Mouse (Mus musculus) stomach, postnatal 0 days (tissue): Measurements from ENCODE around the gene Dohh. TPM values are rescaled to one million over a fixed set of nuclear protein-coding genes. Genes with fewer than 3 reads are reported as not detected.

ENCODE experiments used
- ATAC-seq: fragments of 200-750 bp; cut with Nextera tagmentation; 2 replicates; pipeline ENCODE4 v1.8.0; 2017; ENCODE audit not compliant: low FRiP score, low TSS enrichment
- DNase-seq: peaks from one replicate; pipeline ENCODE4 v3.0.0-alpha.2; 2016; ENCODE audit warnings: low spot score
- H3K27ac ChIP-seq: fragments of 300-500 bp; sonication (generic); replicated peaks from 2 replicates; pipeline ENCODE4 v1.5.1; 2014; ENCODE audit warnings: mild to moderate bottlenecking, control low read depth
- H3K27me3 ChIP-seq: fragments of 300-500 bp; sonication (generic); 2 replicates; pipeline ENCODE4 v1.6.1; 2014; ENCODE audit warnings: low read length; ENCODE audit not compliant: control insufficient read depth, insufficient read depth
- H3K36me3 ChIP-seq: fragments of 300-500 bp; sonication (generic); 2 replicates; pipeline ENCODE4 v1.6.1; 2014; ENCODE audit warnings: low read length, mixed read lengths; ENCODE audit not compliant: control insufficient read depth, insufficient read depth
- H3K4me1 ChIP-seq: fragments of 300-500 bp; sonication (generic); replicated peaks from 2 replicates; pipeline ENCODE4 v1.6.1; 2014; ENCODE audit warnings: antibody characterized with exemption; ENCODE audit not compliant: control insufficient read depth, insufficient read depth
- H3K4me2 ChIP-seq: fragments of 300-500 bp; sonication (generic); replicated peaks from 2 replicates; pipeline ENCODE4 v1.6.1; 2014; ENCODE audit warnings: low read depth, mild to moderate bottlenecking, control low read depth, moderate library complexity
- H3K4me3 ChIP-seq: fragments of 300-500 bp; sonication (generic); 2 replicates; pipeline ENCODE4 v1.5.1; 2014; ENCODE audit warnings: low read depth, low read length, control low read depth
- H3K9ac ChIP-seq: fragments of 300-500 bp; sonication (generic); 2 replicates; pipeline ENCODE4 v1.6.1; 2014; ENCODE audit warnings: mild to moderate bottlenecking, low read length, control low read depth, mixed read lengths
- H3K9me3 ChIP-seq: fragments of 300-500 bp; sonication (generic); 2 replicates; pipeline ENCODE4 v1.6.1; 2016; ENCODE audit warnings: low read length; ENCODE audit not compliant: control insufficient read depth
- CTCF ChIP-seq: IDR thresholded peaks from 2 replicates; pipeline ENCODE4 v1.5.1; 2016; ENCODE audit warnings: antibody characterized with exemption, low read depth, mild to moderate bottlenecking, moderate library complexity
- EP300 ChIP-seq: optimal IDR thresholded peaks from 2 replicates; pipeline ENCODE3; 2016; ENCODE audit warnings: antibody characterized with exemption
- WGBS: fragments of 180-500 bp; shearing (Covaris S2); extraction: QIAGEN DNeasy Blood & Tissue Kit; methylation state at CpG from one replicate; pipeline ENCODE4 v1.1.7; 2014; 5-methylcytosine and 5-hydroxymethylcytosine counted together
- polyA plus RNA-seq: library from polyadenylated mRNA; unstranded; fragments of >200 nt; fragmentation: Nextera tagmentation; extraction: Ambion mirVana; gene quantifications from 2 replicates; pipeline ENCODE4 v1.2.1, GENCODE M21; 2015

The Dohh gene
- polyA plus RNA-seq, 1 experiment from 2014 or later, result 59.4 TPM

GRCm38 (mm10) chr10:81401205-81401520 is 16.9 kb downstream of the Dohh start:
- no peak overlapping the region for H3K4me2 ChIP-seq
- TF ChIP-seq EP300 (no peak), CTCF (no peak)
- DNase-seq (no peak), ATAC-seq (peak; percentile 18)
- 44% methylated on average over 10 of the region's 10 CpGs for WGBS
- peaks cover 8% of the 10 kb centered on the region for H3K4me1 ChIP-seq
- no peaks in the 10 kb centered on the region for H3K9me3 ChIP-seq
- H3K27ac ChIP-seq, result peak overlapping the region; percentile 83
- no peaks in the 10 kb centered on the region for H3K27me3 ChIP-seq
- H3K9ac ChIP-seq, result no peak overlapping the region
- peaks cover 34% of the 10 kb centered on the region for H3K36me3 ChIP-seq
- H3K4me3 ChIP-seq, result no peak overlapping the region

DNA sequence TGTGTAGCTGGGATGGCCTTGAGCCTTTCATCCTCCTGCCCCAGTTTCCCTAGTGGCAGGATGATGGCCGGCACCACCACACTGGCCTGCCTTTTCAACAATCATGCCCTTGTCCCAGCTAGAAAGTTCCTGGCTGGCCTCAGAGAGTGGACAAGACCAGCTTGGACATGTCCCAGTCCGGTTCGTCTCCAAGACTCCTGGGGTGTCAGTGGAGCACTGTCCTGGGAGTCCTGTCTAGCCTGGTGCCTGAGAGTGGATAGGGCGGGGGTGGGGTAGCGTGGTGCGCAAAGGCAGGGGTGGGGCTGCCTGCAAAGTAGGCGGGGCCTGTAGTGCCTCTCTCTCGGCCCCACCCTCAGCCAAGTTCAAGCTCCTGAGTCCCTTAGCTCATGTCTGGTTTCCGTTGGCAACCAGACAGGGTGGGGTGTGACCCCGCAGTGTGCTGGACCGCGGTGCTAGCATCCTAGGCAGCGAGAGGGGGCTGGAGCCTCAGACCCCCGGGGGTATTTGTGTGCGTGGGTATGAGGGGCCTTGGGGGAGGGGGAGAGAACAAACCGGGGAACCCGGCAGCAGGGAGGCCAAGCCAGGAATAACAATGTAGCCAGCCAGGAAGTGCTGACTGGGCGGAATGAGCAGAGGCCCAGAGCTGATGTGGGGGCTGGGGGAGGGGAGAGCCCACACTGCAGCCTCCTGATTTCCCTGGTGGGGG is 17.4 kb downstream of the Dohh start:
- Histone ChIP-seq H3K36me3 (peaks cover 39% of the 10 kb centered on the region), H3K27ac (peak overlapping the region; percentile 83), H3K4me3 (peak overlapping the region; percentile 2; the same call in 1 of the 2 replicates), H3K9me3 (no peaks in the 10 kb centered on the region), H3K9ac (no peak overlapping the region), H3K4me1 (peaks cover 8% of the 10 kb centered on the region), H3K4me2 (peak overlapping the region; percentile 17; the same call in 1 of the 2 replicates), H3K27me3 (no peaks in the 10 kb centered on the region)
- 10% methylated on average over 18 of the region's 18 CpGs for WGBS
- ATAC-seq (peak; percentile 82), DNase-seq (peak; percentile 84)
- TF ChIP-seq EP300 (no peak), CTCF (no peak; the same call in 1 of the 2 replicates)

GRCm38 (mm10) chr10:81402227-81402765 is 18.1 kb downstream of the Dohh start:
- H3K9me3 ChIP-seq, result no peaks in the 10 kb centered on the region
- H3K4me2 ChIP-seq, result peak overlapping the region; percentile 17; the same call in 1 of the 2 replicates
- peaks cover 43% of the 10 kb centered on the region for H3K36me3 ChIP-seq
- DNase-seq, result no peak
- TF ChIP-seq EP300 (no peak), CTCF (no peak)
- H3K9ac ChIP-seq, result 0 out of 2 replicates have a peak overlapping the region, but pooled peaks have one; percentile 8
- H3K27me3 ChIP-seq, result no peaks in the 10 kb centered on the region
- ATAC-seq, result no peak
- 26% methylated on average over 7 of the region's 7 CpGs for WGBS
- H3K4me3 ChIP-seq, result no peak overlapping the region
- H3K27ac ChIP-seq, result peak overlapping the region; percentile 83
- peaks cover 8% of the 10 kb centered on the region for H3K4me1 ChIP-seq

GRCm38 (mm10) chr10:81403511-81403910 is 19.3 kb downstream of the Dohh start:
- peaks cover 12% of the 10 kb centered on the region for H3K4me1 ChIP-seq

GRCm38 (mm10) chr10:81404082-81404481 is 19.9 kb downstream of the Dohh start:
- peaks cover 43% of the 10 kb centered on the region for H3K36me3 ChIP-seq
- no peak overlapping the region for H3K9ac ChIP-seq
- 37% methylated on average over 9 of the region's 9 CpGs for WGBS
- TF ChIP-seq EP300 (no peak), CTCF (no peak)
- H3K4me3 ChIP-seq, result no peak overlapping the region
- H3K4me2 ChIP-seq, result no peak overlapping the region
- no peak overlapping the region for H3K27ac ChIP-seq
- H3K4me1 ChIP-seq, result peaks cover 12% of the 10 kb centered on the region
- no peak for ATAC-seq
- DNase-seq, result no peak
- no peaks in the 10 kb centered on the region for H3K9me3 ChIP-seq
- no peaks in the 10 kb centered on the region for H3K27me3 ChIP-seq

More at GRCm38 (mm10) chr10:81403511-81403910, 19.3 kb downstream of the Dohh start:
- H3K27ac ChIP-seq, result peak overlapping the region; percentile 83
- no peak for ATAC-seq
- no peak for TF ChIP-seq CTCF
- no peak for TF ChIP-seq EP300
- no peaks in the 10 kb centered on the region for H3K27me3 ChIP-seq
- WGBS, result 62% methylated on average over 10 of the region's 10 CpGs
- DNase-seq, result no peak
- peaks cover 45% of the 10 kb centered on the region for H3K36me3 ChIP-seq
- H3K4me2 ChIP-seq, result no peak overlapping the region
- no peak overlapping the region for H3K4me3 ChIP-seq
- H3K9me3 ChIP-seq, result no peaks in the 10 kb centered on the region
- no peak overlapping the region for H3K9ac ChIP-seq

- H3K9ac ChIP-seq, result no peak overlapping the region
- H3K4me1 ChIP-seq, result peaks cover 12% of the 10 kb centered on the region
- no peak for DNase-seq
- 63% methylated on average over 17 of the region's 18 CpGs for WGBS
- H3K27me3 ChIP-seq, result no peaks in the 10 kb centered on the region
- no peak overlapping the region for H3K27ac ChIP-seq
- H3K4me2 ChIP-seq, result no peak overlapping the region
- ATAC-seq, result no peak
- no peaks in the 10 kb centered on the region for H3K9me3 ChIP-seq
- H3K36me3 ChIP-seq, result peaks cover 37% of the 10 kb centered on the region
- no peak overlapping the region for H3K4me3 ChIP-seq
- no peak for TF ChIP-seq CTCF
- no peak for TF ChIP-seq EP300
Observed at GRCm38 (mm10) chr10:81404720-81405119, 20.5 kb downstream of the Dohh start.
